Mouse (Mus musculus): ENCODE measurements around the gene Ncbp3.

The Ncbp3 gene

DNA sequence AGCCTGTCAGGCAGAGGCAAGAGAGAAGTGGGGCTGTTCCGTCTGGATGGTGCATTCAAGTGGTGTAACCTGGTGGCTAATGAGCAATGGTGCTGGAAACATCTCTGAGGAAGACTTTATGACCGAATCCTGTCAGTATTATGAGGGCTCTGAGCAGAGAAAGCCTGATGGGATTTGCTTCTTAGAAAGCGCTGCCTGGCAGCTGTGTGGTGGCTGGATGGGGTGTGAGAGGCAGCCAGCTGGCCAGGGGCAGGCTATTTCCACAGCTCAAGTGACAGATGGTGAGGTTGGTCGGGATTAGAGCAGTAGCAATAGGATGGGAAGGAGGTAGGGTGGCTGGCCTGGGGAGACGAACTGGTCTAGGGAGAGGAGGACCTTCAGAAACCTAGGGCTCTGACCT is 16.0 kb upstream of the Ncbp3 start:
- DNase-seq = no peak

DNA sequence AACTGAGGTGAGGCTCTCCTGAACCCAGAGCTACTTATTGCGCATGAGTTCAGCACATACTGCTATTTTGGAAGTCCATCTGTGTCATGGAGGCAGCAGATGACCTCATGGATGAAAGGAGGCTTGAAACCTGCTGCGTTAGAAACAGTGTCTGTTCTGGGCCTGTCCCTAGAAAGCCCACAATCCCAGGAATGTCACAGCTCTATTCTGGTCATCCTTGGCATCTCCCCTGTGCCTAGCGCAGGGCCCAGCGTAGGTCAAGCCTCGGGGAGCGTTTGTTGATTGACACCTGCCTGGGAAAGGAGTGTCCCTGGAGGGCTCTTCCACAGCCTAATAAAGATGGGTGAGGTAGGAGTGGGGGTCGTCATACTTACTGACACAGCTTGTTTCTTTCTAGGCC is 11.5 kb upstream of the Ncbp3 start:
- no peak for DNase-seq

DNA sequence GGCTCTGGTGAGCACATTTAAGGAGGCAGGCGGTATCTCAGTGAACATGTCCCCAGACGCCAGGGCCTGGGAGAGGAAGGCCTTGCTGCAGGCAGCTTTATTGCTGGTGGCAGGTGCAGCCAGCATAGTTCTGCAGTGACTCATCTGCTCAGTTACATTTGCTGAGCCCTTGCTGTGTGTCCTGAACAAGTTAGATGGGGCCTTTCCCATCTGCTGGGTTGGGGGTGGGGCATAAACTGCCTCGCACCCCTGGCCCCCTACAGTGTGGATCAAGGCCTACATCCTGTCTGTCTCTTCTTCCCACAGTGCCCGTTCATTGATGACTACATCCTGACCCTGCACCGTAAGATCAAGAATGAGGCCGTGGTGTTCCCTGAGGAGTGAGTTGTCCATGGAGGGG is 10.7 kb upstream of the Ncbp3 start:
- no peak for DNase-seq

DNA sequence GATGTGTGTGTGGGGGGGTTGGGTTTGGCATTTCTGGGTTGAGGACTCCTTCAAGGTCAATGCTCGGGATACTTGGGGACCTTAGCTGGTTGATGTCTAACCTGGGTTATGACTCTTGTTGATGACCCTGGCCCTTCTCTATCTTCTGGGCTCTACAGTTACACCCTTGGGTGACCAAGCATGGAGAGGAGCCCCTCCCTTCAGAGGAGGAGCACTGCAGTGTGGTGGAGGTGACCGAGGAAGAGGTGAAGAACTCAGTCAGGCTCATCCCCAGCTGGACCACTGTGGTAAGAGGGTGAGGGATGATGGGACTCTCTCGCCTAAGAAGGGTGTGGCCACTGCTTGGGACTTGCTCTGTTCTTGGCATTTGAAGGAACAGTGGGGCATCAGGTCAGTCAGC is 9.9 kb upstream of the Ncbp3 start:
- no peak for DNase-seq

DNA sequence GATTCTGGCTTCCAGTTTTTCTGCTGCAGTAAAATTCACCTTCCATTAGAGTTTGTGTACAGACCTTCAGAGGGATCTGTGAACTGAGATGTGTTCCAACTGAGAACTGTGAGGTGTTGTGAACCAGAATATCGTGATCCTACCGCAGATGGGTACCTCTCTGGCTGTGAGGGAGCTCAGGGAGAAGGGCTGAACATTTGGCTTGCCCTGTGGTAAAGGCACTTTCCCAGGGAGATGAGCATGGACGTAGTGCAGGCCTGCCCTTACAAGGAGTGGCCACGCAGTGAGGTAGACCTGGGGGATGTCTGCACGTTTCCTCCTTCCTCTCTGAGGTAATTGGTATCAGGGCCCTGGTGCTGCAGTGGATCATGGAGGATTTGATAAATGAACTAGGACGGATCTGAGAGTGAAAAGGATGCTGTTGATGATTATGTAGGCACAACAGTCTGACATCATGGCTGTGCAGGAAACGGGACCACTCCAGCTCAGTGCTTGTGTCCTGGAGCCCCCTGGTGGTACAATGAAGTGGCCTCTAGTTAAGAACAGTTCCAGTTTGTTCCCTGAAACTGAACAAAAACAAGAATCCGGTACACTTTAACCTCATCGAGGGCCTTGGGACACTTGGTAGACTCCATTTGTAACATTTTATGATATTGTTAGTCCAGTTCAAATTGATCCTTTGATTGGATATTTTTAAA is 8.3 kb upstream of the Ncbp3 start:
- peak; percentile 35 to 52 for DNase-seq

DNA sequence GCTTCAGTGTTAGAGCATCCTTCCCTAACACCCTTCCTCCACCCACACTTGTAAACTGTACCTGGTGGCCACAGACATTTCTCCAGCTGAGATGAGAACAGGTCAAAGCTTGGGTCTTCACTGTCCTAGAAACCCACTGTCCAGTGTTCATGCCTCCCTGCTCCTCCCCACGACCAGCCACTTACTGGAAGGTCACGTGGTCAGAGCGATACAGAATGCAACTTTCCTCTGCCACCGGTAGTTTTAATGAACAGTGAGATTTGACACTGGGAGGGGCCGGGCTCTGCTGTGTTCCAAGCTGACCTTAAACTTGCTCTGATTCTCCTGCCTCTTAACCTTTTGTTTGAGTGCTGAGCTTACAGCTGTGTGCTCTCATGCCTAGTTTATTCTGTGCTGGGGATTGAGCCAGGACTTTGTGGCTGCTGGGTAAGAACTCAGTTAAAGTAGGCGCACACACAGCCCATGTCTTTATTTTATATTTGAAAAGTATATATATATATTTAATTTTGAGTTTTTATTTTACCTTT is 3.3 kb upstream of the Ncbp3 start:
- no peak for DNase-seq

DNA sequence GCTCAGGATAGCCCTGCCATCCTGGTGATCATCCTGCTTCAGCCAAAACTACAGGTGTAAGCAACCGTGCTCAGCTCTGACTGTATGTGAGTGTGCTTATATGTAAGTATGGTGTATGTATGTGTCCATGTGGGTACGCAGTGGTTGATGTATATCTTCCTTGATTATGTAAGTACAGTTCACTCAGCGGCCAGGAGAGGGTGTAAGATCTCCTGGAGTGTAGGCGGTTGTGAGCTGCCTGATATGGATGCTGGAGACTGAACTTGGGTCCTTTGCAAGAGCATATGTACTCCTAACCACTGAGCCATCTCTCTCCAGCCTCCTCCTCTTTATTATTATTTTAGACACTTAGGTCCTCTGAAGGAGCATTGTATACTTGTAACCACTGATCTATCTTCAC is 2.8 kb upstream of the Ncbp3 start:
- no peak for DNase-seq

DNA sequence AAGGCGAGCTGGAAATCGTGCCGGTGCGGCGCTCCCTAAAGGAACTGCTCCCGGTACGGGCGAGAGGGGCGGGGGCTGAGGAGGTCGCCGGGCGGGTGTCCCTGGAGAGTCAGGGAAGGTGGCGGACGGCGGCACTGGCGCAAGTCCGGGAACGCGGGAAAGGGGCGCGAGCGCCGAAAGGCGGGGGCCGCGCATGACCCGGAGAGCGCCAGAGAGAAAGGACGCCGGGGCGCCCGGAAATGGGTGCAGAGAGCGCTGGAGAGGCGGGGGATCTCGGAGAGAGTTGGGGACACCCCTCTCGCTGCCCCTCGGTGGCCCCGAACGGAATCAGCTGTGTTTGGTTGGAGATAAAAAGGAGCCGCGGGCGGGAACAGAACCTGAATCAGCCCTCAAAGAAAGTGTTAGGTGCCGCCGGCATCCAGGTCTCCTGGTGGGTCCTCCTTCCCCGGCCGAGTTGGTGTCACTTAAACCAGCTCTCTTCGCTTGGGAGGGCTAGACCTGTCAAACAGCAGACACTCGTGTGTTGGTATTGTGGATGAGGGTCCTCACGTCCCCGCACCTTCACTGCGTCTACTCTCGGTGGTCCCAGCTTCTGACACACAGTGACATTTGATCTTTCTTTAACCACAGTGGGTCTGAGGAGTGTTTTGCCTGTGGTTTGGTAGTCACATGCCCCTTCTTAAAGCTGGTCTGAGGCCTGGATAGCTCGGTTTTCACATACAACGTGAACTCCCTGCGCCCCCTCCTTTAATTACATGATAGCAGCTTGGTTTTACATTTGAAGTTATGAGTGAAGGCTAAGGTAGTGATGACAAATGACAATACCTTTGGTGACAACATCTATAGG is 670 bp downstream of the Ncbp3 start:
- peak in 1 of 2 experiments; percentile 63 for DNase-seq

DNA sequence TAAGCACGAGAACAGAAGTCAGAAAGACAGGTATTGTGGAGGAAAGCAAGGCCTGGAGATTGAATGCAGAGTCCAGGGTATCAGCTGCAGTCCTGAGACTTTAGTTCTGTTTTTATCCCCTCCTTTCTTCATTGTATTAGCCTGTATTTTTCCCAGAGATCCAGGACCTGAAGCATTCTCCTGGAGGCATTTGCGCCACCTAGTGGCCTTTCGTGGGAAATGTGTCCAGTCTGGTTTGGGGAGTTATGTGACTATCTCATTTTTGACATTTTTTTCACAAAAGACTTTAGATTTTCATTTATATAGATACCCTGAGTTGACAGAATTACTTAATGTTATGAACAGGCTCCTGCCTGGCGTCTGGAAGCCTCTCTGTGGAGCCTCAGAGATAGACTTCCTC is 1.8 kb downstream of the Ncbp3 start:
- peak; percentile 73 to 77 for DNase-seq

DNA sequence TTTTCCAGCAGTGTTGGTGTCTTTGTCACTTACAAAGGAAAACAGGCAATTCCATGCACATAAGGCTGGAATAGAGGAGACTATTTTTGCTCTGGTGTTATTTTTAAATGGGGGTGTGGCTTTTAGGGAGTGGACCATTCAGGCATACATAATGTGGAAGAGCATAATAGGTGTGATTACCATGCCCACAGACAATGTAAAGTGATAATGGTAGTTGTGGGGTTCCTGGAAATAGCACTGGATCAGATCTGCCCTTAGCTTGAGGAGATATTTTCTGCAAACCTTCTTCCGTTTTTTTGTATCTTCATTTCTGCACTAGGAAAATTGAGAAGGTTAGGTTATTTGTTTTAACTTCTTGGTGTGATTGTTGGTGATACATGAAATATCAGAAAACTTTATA is 5.2 kb downstream of the Ncbp3 start:
- DNase-seq = no peak

DNA sequence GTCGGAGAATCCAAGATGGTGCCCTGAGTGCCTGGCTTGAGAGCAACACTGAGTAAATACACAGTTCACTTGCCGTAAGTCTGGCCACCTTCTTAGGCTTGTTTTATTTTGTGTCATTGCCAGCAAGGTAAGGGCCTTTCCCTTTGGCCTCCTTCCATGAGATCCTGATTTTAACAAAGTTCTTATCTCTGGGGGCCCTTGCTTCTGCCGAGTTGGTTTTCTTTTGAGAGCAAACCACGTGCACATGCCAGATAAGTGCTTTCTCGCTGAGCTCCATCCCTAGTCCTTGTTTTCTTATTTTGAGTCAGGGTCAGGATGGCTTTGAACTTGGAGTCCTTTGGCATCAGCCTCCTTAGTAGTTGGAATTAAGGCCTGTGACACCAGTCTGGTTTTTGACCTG is 10.1 kb downstream of the Ncbp3 start:
- DNase-seq = no peak

DNA sequence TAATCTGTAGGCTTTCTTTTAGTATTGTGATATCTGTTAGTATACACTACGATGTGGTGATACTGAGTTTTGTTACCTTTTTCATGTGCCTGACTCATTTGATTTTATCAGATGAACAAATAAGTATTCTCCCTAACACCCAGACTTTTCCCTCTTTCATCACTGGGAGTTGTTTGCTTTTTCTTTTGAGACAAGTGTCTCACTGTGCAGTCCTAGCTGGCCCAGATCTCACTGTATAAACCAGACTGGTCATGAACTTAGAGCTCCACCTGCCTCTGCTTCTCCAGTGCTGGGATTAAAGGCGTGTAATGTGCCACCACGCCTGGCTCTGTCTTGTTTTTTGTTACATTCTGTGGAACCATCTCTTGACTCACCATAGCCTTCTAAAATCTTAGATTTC is 12.0 kb downstream of the Ncbp3 start:
- no peak for DNase-seq

DNA sequence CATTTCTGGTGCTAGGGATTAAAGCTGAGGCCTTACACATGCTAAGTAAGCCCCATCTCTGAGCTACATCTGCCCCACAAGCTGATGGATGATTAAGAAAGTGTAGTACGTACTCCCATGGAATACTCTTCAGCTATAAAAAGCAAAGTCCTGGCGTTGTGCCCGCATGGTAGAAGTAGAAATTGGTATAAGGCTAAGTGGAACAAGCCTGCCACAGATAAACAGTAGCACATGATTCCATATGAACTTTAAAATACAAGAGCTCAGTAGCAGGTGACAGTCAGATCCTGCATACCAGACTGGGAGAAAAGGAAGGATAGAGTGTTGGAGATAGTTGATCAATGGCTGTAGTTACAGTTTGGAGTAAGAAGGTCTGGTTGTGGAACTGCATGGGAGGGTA is 13.8 kb downstream of the Ncbp3 start:
- DNase-seq = no peak

DNA sequence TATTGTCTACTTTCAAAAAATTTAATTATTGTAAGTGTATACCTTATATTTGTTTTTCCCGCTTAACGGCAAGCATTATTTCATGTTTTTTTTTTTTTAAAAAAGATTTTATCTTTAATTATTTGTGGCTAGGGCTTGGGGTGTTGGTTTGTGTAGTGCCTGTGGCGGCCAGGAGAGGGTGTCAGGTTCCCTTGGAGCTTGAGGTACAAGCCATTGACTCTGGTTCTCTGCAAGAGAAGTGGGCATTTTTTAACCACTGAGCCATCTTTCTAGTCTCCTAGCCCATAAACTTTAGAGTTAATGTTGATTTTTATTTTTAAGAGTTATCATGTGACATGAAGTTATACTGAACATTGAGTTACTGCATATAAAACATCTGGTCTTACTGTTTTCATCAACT is 24.3 kb downstream of the Ncbp3 start:
- DNase-seq = no peak

DNA sequence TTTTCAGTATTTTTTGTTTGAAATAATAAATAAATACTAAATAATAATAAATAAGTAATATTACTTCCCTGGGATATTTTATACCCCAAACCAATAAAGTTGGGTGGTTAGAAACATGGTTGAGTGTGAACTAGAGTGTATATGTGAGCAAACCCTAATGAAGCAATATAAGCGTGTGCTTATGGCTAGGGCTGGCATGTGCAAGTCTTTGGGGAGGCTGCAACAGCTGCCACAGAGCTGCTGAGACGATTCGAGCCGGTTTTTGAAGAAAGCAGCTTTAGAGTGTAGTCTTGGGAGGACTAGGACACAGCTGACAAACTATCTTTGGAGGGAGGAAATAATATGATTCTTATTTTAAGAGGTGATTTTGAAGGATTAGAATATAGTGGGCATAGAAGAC is 28.7 kb downstream of the Ncbp3 start:
- no peak for DNase-seq

DNA sequence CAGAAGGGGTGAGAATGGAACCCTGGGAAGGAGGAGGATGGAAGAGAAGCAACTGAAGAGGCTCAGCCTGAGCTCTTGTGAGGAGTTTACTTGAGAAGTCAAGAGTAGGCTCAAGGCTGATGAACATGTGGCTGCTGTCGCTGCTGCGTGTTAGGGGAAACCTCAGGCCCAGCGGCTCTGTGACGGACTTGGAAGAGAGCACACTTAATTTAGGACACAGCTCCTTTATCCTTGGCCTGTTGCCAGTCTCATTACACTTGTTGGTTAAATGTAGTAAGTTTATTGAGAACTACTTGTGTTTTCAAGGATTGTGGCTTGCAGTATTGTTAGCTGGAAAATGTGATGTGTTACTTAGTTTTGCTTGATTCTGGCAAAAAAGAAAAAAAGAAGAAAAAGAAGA is 29.1 kb downstream of the Ncbp3 start:
- DNase-seq = no peak

DNA sequence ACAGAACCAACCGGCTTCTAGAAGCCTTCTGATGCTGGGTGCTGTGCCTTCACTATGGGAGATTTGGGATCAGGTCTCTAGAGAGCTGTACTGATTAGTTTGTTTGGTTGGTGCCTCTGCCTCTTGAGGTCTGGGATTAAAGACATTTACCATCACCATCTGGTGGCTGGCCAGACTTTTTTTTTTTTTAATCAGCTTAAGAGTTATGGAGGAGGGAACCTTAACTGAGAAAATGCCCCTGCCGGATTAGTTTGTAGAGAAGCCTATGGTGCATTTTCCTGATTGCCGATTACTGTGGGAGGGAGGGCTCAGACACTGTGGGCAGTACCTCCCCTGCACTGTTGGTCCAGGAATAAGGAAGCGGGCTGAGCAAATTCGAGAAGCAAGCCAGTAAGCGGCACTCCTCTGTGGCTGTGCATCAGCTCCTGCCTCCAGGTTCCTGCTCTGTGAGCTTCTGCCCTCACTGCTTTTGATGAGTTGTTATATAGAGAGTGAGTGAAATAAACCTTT is 29.7 kb downstream of the Ncbp3 start:
- no peak for DNase-seq

DNA sequence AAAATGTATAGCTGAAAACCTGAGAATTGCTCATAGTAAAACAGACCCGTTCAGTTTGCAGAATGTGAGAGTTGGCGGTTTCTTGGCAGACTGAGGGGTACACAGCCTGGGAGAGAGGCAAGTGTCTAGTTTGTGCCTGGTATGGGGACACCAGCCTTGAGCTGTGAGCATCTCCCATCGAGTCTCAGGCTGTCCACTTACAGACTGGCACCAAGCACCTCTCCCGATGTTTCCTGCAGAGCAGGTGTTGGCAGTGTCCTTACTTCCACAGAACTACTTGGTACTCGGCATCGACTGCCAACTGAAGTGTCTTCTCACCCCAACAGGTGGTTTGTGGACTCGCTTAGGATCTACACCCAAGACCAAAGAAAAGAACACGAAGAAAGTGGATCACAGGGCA is 31.0 kb downstream of the Ncbp3 start:
- DNase-seq = no peak

DNA sequence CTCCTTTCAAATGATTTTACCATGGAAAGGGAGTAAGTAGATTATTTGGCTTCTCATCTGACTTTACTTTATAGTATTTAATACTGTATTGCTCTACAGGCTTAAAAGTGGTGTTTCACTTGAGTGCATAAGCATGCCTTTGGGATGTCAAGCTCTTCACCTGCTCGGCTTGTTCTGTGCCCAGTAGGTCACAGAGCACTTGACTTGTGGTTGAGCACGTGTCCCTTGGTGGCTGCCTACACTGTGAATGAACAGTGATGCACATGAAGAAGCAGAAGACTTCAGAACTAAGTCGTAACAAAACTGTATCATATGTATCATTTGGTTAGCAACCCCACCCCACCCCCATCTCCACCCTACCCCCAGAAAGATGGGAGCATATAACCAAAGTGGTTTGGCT is 32.7 kb downstream of the Ncbp3 start:
- DNase-seq = peak in 1 of 2 experiments; percentile 15

DNA sequence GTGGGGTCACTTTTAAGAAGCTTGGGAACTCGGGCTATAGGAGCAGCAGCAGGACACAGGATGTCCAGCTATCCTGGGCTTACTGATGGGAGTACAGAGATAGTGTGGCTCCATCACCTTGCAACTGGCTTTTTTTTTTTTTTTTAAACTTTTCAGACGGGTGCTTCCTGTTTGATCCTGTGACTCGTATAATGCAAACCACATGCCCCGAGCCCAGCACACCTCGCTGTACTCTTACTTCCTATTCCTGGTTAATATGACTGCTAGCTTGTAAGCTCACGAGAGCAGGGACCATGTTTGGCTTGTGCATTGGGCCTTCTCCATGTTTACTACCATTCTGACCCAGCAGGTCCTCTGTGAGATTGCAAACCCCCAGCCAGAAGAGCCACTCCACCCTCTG is 36.7 kb downstream of the Ncbp3 start:
- DNase-seq = no peak

DNA sequence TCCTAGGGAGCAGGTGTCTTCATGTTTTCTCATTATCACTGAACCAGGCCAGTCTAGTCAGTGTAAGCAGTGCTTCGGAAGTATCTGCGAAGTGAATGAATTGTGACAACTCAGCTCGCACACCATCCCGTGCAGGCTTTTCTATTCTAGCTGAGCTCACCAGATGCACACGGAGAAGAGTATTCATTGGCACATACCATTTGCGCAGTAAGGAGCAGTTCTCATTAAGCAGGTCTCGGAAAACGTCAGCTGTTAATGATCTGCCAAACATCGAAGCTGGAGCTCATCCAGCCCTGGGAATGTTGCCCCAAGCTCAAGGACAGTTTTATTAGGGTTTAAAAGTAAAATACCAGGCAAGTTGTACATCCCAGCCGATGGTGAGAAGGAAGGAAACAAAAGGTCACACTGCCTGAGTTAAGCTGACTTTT is 37.2 kb downstream of the Ncbp3 start:
- no peak for DNase-seq

DNA sequence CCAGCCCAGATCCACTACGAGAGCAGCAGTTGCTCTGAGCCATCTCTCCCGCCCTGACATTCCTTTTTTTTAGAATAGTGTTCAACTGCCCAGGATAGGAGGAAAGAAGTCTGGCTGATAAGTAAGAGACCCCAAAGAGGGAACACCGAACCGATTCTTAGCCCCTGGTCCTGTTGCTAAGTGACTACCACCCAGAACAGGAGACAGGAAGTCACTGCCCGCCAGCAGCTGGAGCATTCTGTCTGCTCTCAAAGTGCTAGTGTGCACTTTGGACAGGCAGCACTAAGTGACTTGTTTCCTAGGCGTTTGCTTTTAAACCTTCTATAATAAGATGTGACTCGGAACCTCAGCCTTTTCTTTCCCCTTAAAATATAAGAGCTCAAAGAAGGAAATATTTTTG is 37.8 kb downstream of the Ncbp3 start:
- DNase-seq = no peak

DNA sequence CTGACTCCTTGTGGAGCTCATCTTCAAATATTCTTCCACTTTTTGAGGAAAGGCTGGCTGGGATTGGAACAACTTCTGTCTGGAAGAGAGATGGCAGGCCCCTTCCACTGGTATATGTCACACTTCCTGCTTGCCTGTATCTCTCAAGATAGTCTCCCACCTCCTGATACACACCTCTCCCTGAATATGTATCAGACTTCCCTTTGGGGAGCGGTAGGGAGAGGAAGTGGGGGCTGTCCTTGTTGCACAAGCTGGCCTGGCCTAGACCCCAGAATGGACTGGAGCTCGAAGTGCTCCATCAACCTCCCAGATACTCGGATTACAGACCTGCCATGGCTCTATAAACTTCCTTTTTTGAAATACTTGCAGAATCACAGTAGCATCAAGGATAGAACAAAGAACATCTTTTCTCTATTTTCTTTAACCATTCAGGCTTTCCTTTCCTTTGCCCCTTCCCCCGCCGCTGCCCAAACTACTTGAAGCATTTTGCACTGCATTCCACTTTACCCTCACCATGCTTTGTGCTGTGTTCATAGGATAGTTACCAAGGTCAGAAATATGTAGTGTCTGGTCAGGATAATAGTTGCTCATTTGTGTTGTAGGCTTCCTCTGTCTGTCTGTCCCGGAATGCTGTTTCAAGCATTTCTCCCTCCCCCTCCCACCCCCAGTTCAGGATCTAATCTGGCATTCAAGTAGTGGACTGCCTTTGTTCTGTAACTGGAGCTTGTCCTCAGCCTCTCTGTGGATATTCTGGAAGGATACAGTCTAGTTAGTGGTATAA is 40.3 kb downstream of the Ncbp3 start:
- DNase-seq = no peak

Data from lung, adult 18-20 months (tissue).